Mouse (Mus musculus): ENCODE measurements around the gene Tnfrsf21.

Tnfrsf21 gene

DNA sequence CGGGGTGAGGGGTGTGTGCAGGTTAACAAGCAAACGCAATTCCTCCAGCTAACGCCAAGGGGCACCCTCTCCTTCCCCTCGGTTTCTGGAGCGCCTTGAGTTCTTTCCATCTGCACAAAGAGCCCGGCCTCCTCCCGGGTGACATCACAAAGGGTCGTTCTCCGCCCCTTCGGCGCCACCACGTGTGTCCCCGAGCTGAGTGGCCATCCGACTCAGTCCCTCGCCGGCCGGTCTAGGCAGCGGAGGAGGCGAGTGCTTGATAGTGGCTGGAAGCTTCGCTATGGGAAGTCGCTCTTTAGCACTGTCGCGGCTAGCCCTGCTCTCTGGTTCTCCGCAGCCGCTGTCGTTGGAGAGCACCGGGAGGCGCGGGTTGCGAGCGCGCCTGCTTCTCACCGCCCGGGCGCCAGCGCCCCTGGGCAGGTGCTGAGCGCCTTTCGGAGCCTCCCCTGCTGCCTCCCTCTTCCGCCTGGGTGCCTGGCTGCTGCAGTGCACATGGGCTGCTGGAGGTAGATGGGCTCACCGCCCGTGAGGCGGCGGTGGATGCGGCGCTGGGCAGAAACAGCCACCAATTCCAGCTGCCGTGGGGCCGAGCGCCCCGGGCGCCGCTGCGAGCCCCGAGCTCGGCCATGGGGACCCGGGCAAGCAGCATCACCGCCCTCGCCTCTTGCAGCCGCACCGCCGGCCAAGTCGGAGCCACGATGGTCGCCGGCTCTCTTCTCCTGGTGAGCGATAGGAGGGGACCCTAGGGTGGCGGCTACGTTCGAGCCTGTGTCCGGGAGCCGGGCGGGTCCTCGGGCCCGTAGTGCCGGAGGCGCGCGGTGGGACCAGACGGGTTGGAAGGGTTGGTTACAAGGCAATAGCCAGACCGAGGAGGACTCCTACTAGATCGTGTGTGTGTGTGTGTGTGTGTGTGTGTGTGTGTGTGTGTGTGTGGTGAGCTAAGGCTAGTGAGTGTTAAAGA, at the start of gene Tnfrsf21:
TSS of gene Tnfrsf21 (plus strand) at position 185 of the 961 bp plus-strand sequence.
- DNase-seq (ENCODE audit: low spot score in 2 of 2): peak; percentile 86 to 92

- no peak for DNase-seq (ENCODE audit: low spot score in 2 of 2)
These were observed 48.2 kb upstream of the Tnfrsf21 start for GRCm38 (mm10) chr17:42968174-42968573.

DNA sequence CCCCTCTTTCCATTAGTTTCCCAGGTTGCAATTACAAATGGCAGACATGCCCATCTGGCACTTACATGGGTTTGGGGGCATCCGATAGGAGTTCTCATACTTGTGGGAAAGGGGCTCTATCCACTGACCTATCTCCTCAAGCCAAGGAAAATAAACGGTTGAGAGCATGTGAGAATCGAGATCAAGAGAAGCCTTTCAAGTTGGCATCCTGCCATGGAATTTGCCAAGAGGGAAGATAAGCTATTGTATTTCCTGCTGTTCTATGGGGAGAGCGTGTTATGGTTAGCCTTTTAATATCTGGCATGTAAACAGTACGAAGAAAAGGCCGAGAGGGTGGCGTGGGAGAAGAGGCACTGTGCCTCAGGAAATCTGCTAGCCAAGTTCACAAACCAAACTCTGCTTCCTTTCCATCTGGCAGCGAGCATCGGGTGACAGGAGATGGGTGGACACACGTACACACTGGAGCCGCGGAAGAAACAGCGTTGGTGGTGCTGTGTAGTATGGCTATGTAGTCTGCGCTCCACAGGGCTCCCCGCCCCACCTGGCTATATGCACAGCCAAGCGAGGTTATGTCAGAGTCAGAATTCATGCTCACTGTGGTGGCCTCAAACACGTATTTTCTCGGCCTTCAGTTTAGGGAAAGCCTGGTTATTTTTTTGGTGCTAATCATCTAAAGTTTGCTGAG, 40.9 kb upstream of the Tnfrsf21 start:
- no peak for DNase-seq (ENCODE audit: low spot score in 2 of 2)

DNA sequence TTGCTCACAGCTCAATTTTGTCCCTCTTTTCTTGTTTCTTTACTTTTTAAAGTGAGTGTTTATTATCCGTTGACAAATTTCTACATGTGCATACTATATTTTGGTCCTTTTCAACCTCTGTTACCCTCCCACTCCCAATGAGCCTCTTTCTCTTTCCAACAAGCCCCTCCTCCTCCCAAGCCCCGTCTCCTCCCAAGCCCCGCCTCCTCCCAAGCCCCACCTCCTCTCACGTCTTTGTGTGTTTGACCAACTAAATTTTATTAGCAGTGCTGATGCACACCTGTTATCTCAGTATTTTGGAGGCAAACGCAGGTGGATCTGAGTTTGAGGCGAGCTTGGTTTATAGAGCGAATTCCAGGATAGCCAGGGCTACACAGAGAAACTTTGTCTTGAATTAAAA, 38.6 kb upstream of the Tnfrsf21 start:
- no peak for DNase-seq (ENCODE audit: low spot score in 2 of 2)

DNA sequence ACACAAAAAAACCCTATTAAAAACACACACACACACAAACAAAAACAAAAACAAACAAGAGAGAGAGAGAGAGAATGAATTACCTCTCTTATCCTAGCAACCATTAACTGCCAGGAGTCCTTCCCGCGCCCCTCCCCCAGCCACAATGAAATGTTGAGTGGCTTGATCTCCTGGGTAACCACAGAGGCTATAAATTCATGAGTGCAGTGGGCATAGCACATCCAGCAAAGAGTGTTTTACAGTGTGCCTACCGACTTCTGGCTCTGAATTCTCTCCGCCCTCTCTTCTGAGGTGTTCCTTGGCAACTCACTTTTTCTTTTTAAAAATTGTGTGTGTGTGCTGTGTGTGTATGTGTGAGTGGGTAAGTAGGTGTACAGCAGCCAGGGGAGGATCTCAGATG, 38.0 kb upstream of the Tnfrsf21 start:
- no peak for DNase-seq (ENCODE audit: low spot score in 2 of 2)

- DNase-seq (ENCODE audit: low spot score in 2 of 2): no peak
These were observed 34.5 kb upstream of the Tnfrsf21 start for GRCm38 (mm10) chr17:42981806-42982205.

GRCm38 (mm10) chr17:42982568-42982967, 33.8 kb upstream of the Tnfrsf21 start:
- no peak for DNase-seq (ENCODE audit: low spot score in 2 of 2)

DNA sequence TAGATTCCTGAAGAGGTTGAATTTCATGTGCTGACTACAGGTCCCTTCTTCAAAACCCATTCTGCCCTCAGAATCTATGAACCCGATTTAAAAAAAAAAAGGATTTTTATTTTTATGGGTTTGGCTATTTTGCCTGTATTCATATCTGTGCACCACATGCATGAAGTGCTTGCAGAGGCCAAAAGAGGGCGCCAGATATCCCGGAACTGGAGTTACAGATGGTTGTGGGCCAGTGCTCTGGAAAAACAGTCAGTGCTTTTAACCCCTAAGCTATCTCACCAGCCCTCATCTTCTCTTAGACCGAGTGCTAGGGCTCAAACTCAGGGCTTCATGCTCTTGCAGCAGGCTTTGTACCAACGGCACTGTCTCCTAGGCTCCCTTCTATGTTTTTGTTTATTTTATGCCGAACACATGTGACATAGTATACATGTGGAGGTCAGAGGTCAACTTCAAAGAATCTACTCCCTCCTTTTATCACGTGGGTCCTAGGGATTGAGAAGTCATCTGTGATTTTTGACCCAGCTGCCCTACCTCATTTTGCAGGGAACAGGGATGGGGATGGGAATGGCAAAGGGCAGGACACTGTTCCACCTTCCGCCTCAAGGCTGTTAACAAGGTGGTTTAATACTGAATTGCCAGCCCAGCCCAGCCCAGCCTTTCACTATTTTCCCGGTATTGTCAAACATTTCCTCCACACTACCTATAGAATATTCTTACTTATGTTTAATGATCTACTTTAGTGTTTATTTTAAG, 30.3 kb upstream of the Tnfrsf21 start:
- no peak for DNase-seq (ENCODE audit: low spot score in 2 of 2)

- no peak for DNase-seq (ENCODE audit: low spot score in 2 of 2)
These were observed 28.7 kb upstream of the Tnfrsf21 start for GRCm38 (mm10) chr17:42987692-42988091.

GRCm38 (mm10) chr17:42989981-42990380, 26.4 kb upstream of the Tnfrsf21 start:
- DNase-seq (ENCODE audit: low spot score in 2 of 2): no peak

DNA sequence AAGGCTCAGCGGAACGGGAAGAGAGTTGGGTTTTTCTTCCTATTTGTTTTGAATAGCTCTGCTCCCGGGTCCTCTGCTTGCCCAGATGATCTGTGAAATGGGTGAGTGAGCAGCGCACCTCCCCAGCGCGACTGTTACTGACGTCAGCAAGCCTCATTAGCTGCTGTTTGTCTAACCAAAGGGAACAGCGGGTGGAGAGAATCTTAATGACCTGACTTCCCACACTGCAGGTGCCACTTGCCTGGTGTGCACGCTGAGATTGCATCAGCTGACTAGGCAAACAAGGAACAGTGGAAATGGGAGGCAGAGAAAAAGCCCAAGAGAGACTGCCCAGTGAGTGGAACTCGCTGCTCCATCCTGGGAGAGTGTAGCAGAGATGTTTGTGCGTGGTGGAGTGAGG, 25.2 kb upstream of the Tnfrsf21 start:
- DNase-seq (ENCODE audit: low spot score in 2 of 2): no peak

DNA sequence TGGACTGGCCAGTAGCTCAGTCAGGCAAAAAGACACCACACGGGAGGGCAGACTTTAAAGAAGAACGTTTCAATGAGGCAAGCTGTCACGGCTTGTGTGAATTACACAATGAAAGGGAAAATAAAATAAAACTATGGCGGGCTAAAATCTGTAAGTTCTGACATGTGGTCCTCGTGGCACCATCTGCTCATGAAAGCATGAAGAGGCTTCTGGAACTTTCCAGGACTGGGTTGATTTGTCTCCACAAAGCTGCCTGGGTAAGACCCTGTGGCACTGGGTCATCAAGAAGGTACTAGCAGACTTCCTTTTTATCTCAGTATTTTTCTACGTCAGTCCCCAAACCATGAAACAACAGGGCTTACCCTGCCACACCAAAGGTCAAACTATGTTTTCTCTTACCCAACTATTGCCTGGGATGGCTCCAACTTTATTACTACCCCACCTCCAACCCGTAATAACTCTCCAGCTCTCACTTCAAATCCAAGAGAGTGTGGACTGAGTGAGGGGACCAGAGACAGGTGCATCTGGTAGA, 16.8 kb upstream of the Tnfrsf21 start:
- no peak for DNase-seq (ENCODE audit: low spot score in 2 of 2)

- no peak for DNase-seq (ENCODE audit: low spot score in 2 of 2)
These were observed 15.8 kb upstream of the Tnfrsf21 start for GRCm38 (mm10) chr17:43000598-43000997.

DNA sequence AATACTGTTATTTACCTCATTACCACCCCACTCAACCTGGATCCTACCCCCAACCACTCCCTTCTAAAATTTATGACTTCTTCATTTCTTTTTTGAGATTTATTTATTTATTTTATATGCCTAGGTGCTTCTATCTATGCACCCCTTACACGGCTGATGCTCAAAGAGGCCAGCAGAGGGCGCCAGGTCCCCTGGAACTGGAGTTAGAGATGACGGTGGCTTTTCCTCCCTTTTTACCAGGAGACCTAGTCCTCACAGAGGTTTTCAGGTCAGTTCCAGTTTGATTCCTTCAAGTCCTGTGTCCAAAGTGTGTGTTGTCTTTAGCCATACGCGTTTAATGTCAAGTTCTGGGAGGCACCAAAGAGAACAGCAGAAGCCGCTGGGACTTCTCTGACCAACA, 3.6 kb upstream of the Tnfrsf21 start:
- DNase-seq (ENCODE audit: low spot score in 2 of 2): peak in 1 of 2 experiments; percentile 35

DNA sequence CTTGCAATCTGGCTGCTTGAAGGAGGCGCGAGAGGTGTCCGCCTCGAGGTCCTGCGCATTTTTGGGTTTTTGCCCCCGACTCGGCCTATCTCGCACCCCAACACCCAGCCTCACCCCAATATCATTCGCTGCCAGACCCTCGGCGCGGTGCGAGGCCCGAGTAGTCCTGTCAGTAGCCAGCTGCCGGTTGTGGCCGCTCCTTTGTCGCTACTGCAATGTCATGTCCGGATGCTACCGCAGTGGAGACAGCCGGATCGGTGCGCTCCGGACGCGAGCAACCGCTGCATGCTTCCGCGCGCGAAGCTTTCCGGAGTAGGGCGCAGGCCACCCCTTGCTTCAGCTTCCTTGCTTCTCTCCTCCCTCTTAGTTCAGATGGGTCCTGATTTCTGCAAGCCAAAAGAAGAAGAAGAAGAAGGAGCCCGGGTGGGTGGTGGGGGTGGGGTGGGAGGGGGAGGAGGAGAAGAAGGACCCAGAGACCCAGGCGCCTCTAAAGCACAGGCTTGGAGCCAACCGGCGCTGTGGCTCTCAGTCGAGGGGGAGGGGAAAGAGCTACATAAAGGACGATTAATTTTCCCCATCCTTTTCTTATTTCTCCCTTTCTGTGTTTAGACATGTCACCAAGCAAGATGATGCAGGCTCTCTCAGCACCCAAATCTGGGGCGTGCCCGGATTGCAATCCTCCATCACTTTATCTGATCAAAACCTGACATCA, 1.1 kb downstream of the Tnfrsf21 start:
- peak in 1 of 2 experiments; percentile 39 for DNase-seq (ENCODE audit: low spot score in 2 of 2)

GRCm38 (mm10) chr17:43018071-43018470, 1.7 kb downstream of the Tnfrsf21 start:
- DNase-seq (ENCODE audit: low spot score in 2 of 2): no peak

- DNase-seq (ENCODE audit: low spot score in 2 of 2): no peak
These were observed 3.3 kb downstream of the Tnfrsf21 start for GRCm38 (mm10) chr17:43019660-43020059.

- no peak for DNase-seq (ENCODE audit: low spot score in 2 of 2)
These were observed 4.7 kb downstream of the Tnfrsf21 start for GRCm38 (mm10) chr17:43021017-43021416.

DNA sequence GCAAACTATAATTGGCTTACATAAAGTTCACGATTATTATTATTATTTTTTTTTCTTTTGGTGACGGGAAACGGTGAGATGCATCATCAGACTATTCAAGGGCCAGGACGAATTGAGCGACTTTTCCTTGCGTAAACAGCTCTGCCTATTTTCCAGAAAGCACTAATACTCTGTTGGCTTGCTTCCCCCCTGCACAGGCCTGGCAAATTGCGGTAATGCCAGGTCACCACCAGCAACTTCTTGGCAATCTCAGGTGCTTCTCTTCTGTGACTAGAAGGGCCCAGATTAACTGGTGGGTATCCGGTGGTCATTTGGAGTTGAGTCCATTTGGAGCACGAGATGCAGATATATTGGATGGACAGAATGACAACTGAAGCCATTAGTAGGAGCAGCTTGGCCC, 5.7 kb downstream of the Tnfrsf21 start:
- DNase-seq (ENCODE audit: low spot score in 2 of 2): no peak

DNA sequence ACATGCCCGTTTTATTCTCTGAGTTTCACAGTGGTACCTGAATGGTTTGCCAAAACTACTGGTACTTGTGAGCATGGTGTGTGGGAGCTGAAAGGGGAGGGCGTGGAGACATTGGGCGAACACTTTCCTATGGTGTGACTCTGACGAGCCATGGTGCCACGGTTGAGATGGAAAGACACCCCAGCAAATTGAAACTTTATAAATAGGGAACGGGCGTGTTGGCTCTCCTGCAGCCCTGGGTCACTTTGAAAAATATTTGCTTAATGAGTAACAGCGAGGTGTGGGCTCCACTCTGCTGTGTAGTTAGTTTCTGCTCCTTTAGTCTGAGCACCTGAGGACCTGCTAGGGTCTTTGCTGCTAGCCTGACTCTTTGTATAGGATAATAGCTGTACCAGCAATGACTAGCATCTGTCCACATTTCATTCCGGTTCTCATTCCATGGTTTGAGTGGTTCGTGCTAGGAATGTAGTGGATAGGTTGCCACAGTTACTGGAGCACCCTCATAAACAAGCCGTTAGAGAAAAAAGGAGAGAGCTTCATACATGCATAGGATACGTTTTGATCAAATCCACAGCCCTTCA, 7.4 kb downstream of the Tnfrsf21 start:
- DNase-seq (ENCODE audit: low spot score in 2 of 2): no peak

GRCm38 (mm10) chr17:43024531-43024930, 8.2 kb downstream of the Tnfrsf21 start:
- DNase-seq (ENCODE audit: low spot score in 2 of 2): no peak

All from urinary bladder, postnatal 36 days (tissue).